Mouse (Mus musculus) fibroblast of lung, adult 2 months (primary cell): Measurements from ENCODE around the gene Fuz.

ENCODE experiments used
- DNase-seq: peaks from one replicate; pipeline ENCODE4 v3.0.0-alpha.2; 2011; ENCODE audit warnings: low read depth

Gene Fuz

DNA sequence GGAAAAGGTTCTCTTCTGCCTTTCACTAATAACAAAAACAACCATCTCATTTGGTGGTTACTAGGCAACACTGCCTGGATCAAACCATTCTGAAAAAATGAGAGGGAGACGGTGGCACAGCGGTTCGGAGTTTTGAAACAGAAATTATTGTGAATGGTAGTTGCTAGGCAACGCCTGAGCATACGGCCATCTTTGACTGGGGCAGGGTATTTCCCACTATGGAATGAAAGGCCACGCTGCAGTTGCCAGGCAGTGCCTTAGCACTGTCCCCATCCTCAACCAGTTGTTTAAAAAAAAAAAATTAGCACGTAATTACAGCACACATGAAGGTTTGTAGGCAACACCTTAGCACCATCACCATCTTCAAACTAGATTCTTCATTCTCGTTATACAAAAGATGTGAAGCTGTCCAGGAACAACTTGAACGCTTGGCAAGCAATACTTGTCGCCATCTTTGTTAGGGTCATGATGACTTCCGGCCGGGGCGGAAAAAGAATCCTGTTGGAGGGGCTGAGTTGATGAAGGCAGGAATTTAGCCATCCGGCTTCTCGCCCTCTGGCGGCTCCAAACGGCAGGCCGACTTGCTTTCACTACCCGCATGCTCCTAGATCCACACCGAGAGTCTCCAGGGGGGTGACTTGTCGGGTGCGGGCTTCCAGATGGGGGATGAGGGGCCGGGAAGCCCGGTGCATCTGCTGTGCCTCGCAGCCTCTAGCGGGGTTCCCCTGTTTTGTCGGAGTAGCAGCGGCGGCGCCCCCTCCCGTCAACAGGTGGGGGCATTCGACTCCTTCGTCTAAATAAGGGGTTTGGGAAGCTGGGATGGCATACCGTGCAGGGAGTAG lies at the start of gene Fuz:
Fuz (plus strand) TSS at position 487 of the 842 bp plus-strand sequence.
- peak; percentile 96 for DNase-seq

DNA sequence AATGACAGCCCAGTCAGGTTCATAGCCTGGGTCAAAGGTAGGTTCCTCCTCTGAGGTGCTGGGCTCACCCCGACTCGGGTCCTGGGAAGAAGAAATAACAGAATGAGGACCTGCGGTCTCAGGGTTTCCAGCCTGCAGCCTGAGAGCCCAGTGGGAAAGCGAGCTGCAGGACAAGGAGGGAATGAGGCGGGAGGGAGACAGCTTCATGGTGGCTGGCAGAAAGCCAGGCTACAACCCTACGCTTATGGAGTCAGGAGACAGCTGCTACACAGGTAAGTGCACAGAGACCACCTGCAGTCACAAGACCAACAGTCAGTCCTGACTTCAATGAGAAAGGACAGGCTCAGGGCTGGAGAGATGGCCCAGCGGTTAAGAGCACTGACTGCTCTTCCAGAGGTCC lies 49.1 kb upstream of the Fuz start:
- no peak for DNase-seq

DNA sequence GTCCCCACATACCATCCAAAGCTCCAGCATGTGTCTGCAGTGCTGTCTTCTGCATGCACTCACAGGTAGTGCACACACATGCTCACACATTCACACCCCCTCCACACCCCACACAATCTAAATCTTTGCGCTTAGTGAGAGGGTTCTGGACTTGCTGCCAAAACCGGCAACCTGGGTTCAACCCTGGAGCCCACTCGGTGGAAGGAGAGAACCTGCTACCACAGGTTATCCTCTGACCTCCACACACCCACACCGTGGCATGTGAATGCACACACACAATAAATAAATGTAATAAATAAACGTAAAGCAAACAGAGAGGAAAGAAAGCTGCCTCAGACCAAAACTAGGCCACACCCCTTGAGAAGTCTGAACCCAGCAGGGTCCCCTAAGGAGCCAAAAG lies 48.1 kb upstream of the Fuz start:
- DNase-seq: no peak

DNA sequence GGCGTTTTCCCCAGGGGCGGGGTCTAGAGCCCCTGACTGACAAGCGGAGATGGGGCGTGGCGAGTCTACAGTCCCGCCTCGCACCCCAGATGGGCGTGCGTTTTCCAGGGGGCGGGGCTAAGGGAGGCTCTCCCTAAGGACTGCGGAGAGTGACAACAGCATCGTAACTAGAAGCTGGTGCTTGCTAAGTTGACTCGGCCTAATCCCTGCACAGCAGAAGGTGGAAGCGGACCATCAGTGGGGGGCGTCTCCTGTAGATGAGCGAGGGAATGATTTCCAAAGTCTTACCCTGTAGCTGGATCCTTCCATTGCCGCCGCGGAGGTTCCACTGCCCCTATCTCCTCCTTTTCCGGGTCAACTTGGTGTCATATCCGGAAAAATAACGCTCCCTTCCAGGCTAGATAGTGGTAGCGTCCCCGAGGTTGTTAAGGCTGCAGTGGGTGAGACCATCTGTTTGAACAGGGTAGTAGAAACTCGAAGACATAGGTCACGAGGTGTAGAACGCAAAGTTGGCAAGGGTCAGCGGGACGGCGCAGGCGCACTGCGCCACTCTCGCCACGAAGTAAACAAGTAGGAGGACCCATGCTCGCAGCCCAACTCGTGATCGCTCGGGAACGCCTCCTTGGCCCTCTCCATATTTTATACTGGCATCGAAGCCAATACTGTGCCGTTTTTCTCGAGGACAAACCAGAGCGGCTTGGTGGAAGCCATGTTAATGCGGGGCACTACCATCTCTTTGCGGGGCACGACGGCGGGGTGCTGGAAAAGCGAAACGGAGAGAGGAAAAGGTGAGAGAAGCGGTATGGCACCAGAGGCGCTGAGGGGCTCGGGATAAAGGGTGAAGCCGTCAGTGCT lies 47.1 kb upstream of the Fuz start, which contains the start of the genes Akt1s1 and Tbc1d17:
Akt1s1 (plus strand) TSS at position 431 of the 855 bp plus-strand sequence.
Tbc1d17 (minus strand) TSS at position 519 of the 855 bp plus-strand sequence.
- DNase-seq: peak; percentile 100

DNA sequence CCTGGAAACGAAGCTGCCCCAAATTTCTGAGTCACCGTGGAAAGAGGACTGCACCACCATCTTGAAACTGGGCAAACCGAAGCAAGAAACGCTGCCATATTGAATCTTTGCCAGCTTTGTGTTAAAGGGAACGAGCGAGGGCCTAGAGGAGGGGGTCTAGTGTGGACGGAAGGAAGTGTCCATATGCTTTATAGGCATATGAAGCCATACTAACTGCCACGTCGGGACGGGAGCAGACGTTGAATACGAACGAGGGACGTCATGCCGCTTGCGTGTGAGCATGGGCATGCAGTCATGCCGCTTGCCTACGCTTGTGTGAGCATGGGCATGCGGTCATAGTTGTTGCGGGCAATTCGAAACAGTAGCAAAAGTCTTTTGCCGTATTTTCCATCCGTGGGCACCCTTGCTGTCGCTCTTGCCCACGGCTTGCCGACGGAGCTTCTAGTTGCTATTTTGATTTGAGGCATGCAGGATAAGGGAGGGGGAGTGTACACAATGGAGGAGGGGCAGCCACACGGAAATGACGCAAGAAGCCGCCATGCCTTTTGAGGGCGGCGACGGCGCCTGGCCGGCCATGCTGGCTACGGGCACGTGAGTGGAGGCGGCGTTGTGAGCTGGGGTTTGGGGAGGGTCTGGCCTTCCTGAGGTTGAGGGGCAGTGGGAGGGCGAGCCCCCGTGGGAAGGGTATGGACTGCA lies 46.3 kb upstream of the Fuz start:
- peak; percentile 81 for DNase-seq

DNA sequence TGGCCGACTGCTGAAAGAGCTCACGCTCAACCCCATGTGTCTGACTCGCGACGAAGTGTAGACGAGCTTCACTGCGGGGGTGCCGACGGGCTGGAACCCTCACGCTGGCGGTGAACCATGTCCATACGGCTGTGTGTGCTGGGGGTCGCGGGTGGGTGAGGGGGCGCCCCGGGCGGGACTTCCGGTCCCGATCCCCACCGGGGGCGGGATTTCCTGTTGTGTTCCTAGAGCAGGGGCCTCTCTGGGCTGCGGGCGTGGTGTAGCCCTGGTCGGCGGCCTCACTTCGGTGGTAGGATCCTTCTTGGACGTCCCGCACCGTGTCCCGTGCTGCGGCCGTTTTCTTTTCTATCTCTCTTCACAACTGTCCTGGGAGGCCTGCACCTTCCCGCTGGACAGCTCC lies 45.7 kb upstream of the Fuz start:
- DNase-seq: no peak

DNA sequence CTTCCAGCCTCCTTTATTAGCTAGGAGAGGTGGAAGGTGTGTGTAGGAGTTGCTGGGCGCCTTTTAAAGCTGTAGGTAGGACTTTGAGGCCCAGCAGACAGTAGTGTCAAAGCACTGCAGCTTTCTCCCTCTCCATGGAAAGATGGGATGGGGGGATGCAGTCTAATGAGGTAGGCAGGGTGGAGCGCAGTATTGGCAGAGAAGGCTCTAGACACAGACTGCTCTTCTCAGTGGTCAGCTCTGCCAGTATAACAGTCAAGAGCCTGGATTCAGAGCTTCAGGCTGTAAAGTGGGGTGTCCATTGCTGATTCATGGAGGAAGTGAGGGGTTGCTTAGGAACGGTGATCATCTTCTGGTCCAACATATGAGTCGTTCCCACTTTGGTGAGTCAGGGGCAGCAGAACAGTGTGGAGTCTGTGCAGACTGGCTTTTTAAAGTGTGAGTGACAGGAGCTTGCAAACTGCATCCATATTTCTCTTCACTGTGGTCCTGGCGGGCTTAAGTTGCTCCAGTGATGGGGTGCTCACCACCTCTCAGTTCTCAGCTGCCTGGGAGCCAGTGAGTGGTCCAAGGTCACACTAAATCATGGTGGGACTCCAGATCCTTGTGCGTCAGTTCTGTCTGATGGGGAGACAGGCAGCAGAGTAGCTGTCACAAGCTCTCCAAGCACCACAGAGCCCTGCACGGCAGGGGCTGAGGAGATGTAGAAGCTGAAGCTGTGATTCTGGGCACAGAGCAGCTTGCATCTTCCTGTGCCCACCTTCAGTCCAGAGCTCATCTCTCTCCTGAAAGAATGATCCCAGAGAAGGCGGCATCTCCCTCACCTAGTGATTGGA lies 44.9 kb upstream of the Fuz start:
- no peak for DNase-seq

DNA sequence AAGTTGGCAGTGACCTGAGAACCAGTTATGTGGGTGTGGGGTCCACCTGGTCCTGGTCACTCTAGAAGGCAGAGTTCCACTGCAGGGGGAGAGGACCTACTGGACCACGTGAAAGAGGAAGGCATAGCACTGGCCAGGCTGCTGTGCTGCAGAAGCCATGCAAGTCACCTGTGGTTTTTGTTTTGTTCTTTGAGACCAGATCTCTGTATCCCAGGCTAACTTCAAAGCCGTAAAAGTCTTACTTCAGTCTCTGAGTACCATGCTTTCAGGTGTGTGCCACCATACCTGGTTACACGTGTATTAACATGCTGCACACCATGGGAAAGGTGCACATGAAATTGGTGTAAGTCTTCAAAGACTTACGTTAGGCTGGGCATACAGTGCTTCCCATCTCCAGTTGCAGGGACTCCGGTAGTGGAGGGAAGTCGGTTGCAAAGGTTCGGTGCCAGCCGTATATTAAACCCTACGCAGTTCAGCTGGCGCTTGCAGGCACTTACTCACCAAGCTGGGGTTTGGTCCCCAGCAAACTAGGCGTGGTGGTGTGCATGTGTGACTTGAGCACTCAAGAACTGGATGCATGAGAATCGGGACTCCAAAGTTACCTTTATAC lies 44.1 kb upstream of the Fuz start:
- DNase-seq: no peak

DNA sequence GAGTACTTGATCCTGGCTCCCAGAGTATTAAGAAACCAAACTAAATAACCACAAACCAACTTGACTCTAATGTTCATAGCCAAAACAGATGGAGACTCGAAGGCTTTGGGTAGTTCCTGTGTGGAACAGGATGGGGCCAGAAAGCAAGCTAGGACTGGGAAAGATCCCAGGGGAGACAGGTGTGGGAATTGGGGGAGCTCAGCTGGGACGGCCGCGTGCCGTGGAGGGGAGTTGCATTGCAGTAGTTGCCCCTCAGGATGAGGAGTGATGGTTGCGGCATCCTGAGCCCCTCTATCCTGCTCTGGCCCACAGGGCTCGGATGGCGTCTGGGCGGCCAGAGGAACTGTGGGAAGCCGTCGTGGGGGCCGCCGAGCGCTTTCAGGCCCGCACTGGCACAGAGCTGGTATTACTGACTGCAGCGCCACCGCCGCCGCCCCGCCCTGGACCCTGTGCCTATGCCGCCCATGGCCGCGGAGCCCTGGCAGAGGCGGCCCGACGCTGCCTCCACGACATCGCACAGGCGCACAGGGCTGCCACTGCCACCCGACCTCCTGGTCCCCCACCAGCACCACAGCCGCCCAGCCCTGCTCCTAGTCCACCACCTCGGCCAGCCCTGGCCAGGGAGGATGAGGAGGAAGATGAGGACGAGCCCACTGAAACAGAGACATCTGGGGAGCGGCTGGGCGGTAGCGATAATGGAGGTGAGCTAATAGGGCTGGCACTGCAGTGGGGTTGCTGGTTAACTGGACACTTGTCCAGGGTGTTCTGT lies 43.4 kb upstream of the Fuz start:
- DNase-seq: no peak

DNA sequence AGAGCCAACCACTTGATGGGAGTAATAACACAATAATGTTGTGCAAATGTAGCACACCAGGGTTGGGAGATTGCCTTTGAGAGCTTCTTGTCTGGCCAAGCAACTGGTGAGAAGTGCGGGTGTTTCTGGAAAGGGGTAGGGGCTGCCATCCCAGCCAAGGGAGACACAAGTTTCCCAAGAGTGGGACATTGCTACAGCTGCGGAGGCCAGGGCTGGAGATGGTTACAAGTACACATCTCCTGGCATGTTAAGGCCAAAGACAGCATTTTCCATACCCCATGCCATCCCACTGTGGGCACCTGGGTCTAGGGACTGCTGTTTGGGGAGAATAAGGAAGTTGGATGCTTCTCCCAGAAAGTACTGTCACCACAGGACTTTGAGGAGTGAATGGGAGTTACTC lies 42.8 kb upstream of the Fuz start:
- DNase-seq: no peak

DNA sequence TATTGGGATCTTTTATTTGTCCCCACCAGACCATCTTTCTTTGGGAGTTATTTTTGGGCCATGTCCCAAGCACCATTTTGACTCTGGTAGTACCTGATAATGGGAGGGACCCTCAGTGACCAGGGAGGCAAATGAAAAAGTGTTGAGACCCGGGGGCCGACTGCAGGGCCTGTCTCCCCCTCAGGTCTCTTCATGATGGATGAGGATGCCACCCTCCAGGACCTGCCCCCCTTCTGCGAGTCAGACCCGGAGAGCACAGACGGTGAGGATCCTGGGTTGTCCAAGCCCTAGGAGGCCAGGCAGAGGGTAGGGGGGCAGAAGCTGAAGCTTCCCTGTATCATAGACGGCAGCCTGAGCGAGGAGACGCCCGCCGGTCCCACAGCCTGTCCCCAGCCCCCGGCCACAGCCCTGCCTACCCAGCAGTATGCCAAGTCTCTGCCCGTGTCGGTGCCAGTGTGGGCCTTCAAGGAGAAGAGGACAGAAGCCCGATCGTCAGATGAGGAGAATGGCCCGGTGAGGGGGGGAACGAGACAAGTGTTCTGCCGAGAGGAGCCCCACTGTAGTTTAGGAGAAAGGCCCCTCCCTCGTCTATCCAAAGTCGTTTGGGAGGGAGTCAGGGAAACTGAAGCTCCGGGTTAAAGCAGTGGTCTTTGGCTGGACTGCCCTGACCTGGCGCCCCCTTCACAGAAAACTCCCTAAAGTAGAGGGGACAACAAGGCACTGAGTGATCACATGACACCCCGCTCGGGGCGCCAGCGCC lies 42.1 kb upstream of the Fuz start:
- no peak for DNase-seq

DNA sequence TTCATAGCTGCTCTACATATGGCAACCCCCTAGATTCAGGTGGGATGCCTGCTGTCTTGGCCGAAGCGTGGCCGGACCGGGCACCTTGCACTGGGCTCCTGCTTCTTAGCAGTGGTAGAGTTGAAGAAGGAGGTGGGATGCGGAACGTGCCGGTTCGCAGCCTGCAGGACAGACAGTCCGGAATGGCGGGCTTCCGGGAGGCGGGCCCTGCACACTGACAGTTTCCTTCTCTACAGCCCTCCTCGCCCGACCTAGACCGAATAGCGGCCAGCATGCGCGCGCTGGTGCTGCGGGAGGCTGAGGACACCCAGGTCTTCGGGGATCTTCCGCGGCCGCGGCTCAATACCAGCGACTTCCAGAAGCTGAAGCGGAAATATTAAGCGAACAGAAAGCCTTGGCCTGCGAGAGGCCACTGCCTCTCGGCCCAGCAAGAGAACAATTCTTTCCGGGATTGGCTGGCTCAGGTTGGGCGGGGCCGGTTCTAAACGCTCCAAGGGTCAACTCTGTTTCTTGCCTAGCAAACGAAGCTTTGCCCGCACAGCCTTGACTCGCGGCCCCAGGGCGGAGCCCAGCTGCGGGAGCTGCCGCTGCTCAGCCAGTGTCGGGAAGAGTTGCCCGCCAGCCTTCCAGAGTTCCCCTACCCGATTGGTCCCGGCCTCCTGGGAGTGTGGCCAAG lies 41.4 kb upstream of the Fuz start:
- DNase-seq: peak; percentile 58

DNA sequence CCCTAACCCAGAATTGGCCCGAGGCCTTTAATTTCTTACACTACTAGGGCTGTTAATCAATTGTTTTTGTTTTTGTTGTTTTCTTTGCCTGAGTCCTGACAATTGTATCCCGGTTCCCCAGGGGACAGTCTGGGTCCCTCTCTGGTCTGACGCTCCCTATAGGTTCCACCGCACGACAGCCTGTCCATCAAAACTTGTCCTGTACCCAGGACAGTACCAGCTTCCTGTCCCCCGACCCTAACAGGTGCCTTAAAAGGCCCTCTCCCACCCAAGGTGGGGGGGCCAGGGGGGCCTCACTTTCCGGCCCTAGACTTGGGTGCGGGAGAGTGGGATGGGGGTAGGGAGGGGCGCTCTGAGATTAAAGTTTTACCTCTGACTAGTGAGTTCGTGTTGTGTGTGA lies 40.8 kb upstream of the Fuz start:
- DNase-seq: no peak

DNA sequence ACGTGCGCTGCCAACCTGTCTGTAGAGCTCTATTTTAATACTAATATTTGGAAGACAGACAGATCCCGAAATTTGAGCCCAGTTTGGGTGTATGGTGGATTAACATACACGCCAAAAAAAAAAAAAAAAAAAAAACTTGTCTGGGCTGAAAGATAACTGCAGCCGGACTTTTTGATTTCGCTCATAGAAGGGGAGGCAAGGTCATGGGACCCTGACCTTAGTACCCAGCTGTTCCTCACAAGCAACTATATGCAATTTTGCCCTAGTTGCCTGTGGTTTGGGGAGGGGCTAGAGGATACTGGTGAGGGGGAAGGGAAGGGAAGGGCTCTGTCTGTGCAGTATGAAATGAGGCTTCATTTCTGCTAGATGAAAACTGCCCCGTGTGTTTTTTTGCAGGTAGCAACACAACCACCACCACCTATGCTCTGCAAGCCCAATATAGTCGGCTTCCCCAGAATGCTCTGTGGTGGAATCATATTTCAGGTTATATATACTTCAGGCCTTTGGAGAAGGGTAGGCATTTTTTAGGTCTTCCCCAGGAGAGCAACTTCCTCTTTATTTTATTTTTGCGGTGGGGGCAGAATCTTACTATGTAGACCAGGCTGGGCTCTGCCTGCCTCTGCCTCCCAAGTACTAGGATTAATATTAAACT lies 39.5 kb upstream of the Fuz start:
- no peak for DNase-seq

DNA sequence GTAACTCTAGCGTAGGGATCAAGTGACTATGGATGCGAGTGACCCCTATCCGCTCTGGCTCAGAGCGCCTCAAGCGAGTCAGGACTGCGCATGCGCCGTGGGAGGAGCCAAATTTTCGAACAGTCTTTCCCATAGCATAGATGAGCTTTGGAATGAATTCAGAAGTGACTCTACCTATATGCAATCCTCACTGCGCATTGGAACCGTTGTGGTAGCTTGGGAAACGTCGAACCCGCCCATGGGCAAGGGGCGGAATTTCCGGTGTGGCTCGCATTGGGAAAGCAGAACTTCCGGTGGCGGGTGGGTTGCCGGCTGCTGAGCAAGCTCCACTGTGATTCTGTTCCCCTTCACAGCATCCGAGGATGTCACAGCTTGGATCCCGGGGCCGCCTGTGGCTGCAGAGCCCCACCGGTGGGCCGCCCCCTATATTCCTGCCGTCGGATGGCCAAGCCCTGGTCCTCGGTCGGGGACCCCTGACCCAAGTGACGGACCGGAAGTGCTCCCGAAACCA lies 38.8 kb upstream of the Fuz start, which contains the start of gene Pnkp:
Pnkp (plus strand) TSS at position 98 of the 511 bp plus-strand sequence.
- peak; percentile 62 for DNase-seq

DNA sequence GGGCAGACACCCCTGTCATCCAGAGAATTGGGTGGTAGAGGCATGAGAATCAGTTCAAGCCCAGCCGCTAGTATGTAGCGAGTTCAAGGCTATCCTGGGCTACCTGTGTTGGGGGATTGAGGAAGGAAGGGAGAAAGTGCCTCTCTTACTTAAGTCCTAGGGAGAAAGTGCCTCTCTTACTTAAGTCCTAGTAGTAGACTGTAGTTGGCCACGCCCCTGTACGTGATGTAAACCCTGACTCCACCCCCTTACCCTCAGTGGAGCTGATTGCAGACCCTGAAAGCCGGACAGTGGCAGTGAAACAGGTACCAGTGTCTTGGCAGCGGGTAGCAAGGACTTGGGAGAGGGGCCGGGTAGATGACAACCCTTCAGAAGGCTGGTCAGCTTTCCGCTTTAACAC lies 38.0 kb upstream of the Fuz start:
- DNase-seq: no peak

DNA sequence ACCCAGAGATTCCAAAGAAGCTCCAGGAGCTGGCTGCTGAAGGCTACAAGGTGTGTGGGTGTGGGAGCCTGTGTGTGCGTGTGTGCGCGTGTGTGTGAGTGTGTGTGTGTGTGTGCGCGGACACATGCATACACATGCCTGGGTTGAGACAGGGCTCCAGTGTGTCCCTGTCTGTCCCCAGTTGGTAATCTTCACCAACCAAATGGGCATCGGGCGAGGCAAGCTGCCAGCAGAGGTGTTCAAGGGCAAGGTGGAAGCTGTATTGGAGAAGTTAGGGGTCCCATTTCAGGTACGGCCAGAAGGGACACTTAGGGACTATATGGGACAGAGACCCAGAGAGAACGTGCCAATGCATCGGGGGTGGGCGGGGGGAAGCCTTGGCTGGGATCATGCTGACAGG lies 36.0 kb upstream of the Fuz start:
- DNase-seq: no peak
